Mouse (Mus musculus) lung, postnatal 0 days (tissue): ENCODE data around the gene Nfkbia. TPM values are rescaled to one million over a fixed set of nuclear protein-coding genes. Genes with fewer than 3 reads are reported as not detected.

ENCODE experiments used
- ATAC-seq: fragments of 200-750 bp; cut with Nextera tagmentation; 2 replicates; pipeline ENCODE4 v1.8.0; 2017; ENCODE audit warnings: moderate library complexity
- DNase-seq: peaks from one replicate; pipeline ENCODE4 v3.0.0-alpha.2; 2016; ENCODE audit warnings: low spot score
- H3K27ac ChIP-seq: fragments of 300-500 bp; sonication (generic); 2 replicates; pipeline ENCODE4 v1.5.1; 2014; ENCODE audit warnings: antibody characterized with exemption, mild to moderate bottlenecking, low read length, mixed read lengths
- H3K27me3 ChIP-seq: fragments of 300-500 bp; sonication (generic); replicated peaks from 2 replicates; pipeline ENCODE4 v1.6.1; 2014; ENCODE audit warnings: low read length, mixed read lengths; ENCODE audit not compliant: insufficient read depth
- H3K36me3 ChIP-seq: fragments of 300-500 bp; sonication (generic); 2 replicates; pipeline ENCODE4 v1.6.1; 2014; ENCODE audit warnings: low read length, mixed read lengths; ENCODE audit not compliant: insufficient read depth
- H3K4me1 ChIP-seq: fragments of 300-500 bp; sonication (generic); 2 replicates; pipeline ENCODE4 v1.6.1; 2014; ENCODE audit warnings: antibody characterized with exemption, low read depth, low read length, mixed read lengths; ENCODE audit not compliant: insufficient read depth
- H3K4me2 ChIP-seq: fragments of 300-500 bp; sonication (generic); replicated peaks from 2 replicates; pipeline ENCODE4 v1.6.1; 2014; ENCODE audit warnings: low read depth, mild to moderate bottlenecking, low read length, moderate library complexity, mixed read lengths
- H3K4me3 ChIP-seq: fragments of 300-500 bp; sonication (generic); 2 replicates; pipeline ENCODE4 v1.5.1; 2014; ENCODE audit warnings: low read depth, low read length
- H3K9ac ChIP-seq: fragments of 300-500 bp; sonication (generic); replicated peaks from 2 replicates; pipeline ENCODE4 v1.6.1; 2014; ENCODE audit warnings: low read depth, mild to moderate bottlenecking
- H3K9me3 ChIP-seq: fragments of 300-500 bp; sonication (generic); 2 replicates; pipeline ENCODE4 v1.6.1; 2016; ENCODE audit warnings: low read length, mixed read lengths
- CTCF ChIP-seq: IDR thresholded peaks from 2 replicates; pipeline ENCODE4 v1.5.1; 2016; ENCODE audit warnings: antibody characterized with exemption, mild to moderate bottlenecking
- EP300 ChIP-seq: IDR thresholded peaks from 2 replicates; pipeline ENCODE4 v1.6.1; 2016; ENCODE audit warnings: antibody characterized with exemption, mild to moderate bottlenecking, control low read depth
- WGBS: fragments of 180-500 bp; shearing (Covaris S2); extraction: QIAGEN DNeasy Blood & Tissue Kit; methylation state at CpG from one replicate; pipeline ENCODE4 v1.1.7; 2014; 5-methylcytosine and 5-hydroxymethylcytosine counted together
- polyA plus RNA-seq: library from polyadenylated mRNA; unstranded; fragments of >200 nt; fragmentation: Nextera tagmentation; extraction: Ambion mirVana; gene quantifications from 2 replicates; pipeline ENCODE4 v1.2.1, GENCODE M21; 2015

Nfkbia gene
- polyA plus RNA-seq, 1 experiment from 2014 or later: 184 TPM

DNA sequence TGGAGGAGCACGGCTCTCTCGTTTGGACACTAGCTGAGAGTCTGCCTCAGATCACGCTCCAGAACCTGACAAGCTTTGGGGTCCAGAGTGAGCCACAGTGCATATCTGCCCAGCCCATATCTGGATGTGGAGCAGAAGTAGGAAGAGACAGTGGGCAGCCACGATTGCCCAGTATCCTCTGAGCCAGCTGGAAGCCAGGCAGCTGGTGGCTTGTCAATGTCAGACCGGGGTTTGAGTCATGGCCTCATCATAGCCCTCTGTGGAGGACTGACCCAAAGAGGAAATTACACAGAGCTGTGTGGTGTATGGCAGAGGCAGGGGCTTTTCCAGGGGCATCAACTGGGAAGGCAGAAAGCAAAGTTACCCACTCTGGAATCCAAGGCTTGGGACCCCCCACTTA, 25.6 kb downstream of the Nfkbia start:
- Histone ChIP-seq H3K4me1 (peaks cover 39% of the 10 kb centered on the region; the same call in 1 of the 2 replicates), H3K36me3 (no peaks in the 10 kb centered on the region), H3K27ac (peak overlapping the region; percentile 86), H3K4me2 (no peak overlapping the region), H3K9me3 (no peaks in the 10 kb centered on the region), H3K27me3 (no peaks in the 10 kb centered on the region), H3K4me3 (no peak overlapping the region), H3K9ac (no peak overlapping the region)
- DNase-seq (no peak), ATAC-seq (no peak)
- WGBS: 49% methylated on average over 5 of the region's 5 CpGs
- TF ChIP-seq CTCF: no peak
- TF ChIP-seq EP300: no peak

DNA sequence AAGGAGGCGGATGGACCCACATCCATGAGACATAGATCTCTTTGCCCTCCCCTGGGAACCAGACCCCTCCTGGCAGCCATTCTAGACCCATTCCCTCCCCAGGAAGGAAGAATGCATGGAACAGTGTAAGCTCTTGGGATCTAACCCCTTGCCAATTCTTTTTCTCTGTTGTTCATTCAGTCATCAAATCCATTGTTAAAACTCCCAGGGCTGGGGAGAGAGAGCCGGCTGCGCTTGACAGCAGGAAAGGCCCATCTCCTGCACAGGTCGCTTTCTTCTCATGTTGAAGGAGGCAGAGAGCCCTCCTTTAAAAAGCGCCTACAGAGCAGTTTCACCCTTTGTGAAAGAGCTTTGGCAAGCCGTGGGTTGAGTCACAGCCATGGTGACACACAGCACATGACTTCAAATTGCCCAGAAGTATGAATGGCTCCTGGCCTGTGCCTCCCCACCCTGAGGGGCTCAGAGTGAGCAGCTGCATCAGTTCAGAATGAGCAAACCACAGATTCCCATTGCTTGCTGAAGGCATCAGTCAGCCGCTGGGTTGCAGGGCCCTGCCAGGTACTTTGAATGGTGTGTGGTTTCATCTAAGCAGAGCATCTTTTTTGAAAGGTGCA, 26.3 kb downstream of the Nfkbia start:
- no peak overlapping the region for H3K9ac ChIP-seq
- no peaks in the 10 kb centered on the region for H3K36me3 ChIP-seq
- H3K4me3 ChIP-seq: no peak overlapping the region
- TF ChIP-seq EP300: no peak
- no peak for TF ChIP-seq CTCF
- DNase-seq (peak; percentile 83), ATAC-seq (peak; percentile 47)
- no peaks in the 10 kb centered on the region for H3K9me3 ChIP-seq
- no peaks in the 10 kb centered on the region for H3K27me3 ChIP-seq
- H3K27ac ChIP-seq: peak overlapping the region; percentile 86
- H3K4me1 ChIP-seq: peaks cover 44% of the 10 kb centered on the region
- H3K4me2 ChIP-seq: no peak overlapping the region
- 43% methylated on average over 7 of the region's 7 CpGs for WGBS

DNA sequence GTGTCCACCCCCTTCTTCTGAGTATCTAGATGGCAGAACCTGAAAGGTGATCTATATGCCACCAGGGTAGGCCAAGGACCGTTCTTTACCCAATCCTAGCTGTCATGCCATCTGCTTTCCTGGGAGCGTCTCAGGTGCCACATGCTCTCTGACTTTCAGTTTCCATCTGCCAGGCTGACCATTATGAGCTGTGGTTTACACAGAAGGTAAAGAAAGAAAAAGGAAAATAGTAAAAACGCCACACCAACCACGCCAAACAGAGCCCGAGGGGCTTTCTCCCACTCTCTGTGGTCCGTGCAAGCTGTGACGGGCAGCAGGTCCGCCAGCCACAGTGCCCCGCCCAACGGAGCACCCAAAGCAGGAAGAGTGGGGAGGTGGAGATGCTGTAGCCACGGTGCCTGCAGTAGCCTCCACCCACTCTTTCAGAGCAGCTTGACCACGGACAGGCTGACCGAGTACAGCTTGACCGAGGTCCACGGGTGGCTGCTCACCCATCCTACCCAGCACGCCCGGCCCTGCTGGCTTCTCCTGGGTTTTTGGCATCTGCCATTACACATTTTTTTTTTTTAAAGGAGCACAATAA, 27.0 kb downstream of the Nfkbia start:
- Histone ChIP-seq H3K4me3 (peak overlapping the region; percentile 5; the same call in 1 of the 2 replicates), H3K27ac (peak overlapping the region; percentile 86), H3K27me3 (no peaks in the 10 kb centered on the region), H3K4me1 (peaks cover 51% of the 10 kb centered on the region), H3K36me3 (no peaks in the 10 kb centered on the region), H3K4me2 (peak overlapping the region; percentile 42), H3K9ac (0 out of 2 replicates have a peak overlapping the region, but pooled peaks have one; percentile 39), H3K9me3 (no peaks in the 10 kb centered on the region)
- ATAC-seq (peak; percentile 9; the same call in 1 of the 2 replicates), DNase-seq (peak; percentile 68)
- no peak for TF ChIP-seq CTCF
- TF ChIP-seq EP300: no peak
- WGBS: 53% methylated on average over 17 of the region's 17 CpGs

DNA sequence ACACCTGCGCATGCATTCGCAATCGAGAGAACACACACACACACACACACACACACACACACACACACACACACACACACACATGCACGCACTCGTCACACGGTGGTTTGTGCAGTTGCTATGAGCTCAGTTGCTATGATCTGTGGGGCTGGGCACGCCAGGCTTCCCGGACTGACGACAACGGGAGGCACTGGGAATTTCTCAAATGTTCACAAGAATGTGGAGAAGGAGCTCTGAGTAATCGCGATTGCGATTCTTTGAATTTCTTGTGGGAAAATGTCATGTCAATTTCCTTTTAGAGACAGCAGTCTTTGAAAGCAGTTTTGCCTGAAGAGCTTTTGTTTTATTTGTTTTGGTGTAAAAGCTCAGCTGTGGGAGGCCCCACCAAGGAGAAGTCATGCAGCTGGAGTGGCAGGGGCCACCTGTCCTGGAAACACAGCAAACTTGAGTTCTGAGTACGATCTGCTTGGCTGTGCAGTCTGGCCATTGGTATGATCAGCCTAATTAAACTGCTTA, 27.5 kb downstream of the Nfkbia start:
- peak; percentile 92 for TF ChIP-seq EP300
- TF ChIP-seq CTCF: no peak
- Histone ChIP-seq H3K27ac (peak overlapping the region; percentile 86), H3K4me2 (peak overlapping the region; percentile 42), H3K36me3 (no peaks in the 10 kb centered on the region), H3K4me1 (peaks cover 55% of the 10 kb centered on the region), H3K9ac (no peak overlapping the region), H3K4me3 (no peak overlapping the region), H3K27me3 (no peaks in the 10 kb centered on the region), H3K9me3 (no peaks in the 10 kb centered on the region)
- 32% methylated on average over 14 of the region's 14 CpGs for WGBS
- peak; percentile 73 for ATAC-seq
- DNase-seq: peak; percentile 90

DNA sequence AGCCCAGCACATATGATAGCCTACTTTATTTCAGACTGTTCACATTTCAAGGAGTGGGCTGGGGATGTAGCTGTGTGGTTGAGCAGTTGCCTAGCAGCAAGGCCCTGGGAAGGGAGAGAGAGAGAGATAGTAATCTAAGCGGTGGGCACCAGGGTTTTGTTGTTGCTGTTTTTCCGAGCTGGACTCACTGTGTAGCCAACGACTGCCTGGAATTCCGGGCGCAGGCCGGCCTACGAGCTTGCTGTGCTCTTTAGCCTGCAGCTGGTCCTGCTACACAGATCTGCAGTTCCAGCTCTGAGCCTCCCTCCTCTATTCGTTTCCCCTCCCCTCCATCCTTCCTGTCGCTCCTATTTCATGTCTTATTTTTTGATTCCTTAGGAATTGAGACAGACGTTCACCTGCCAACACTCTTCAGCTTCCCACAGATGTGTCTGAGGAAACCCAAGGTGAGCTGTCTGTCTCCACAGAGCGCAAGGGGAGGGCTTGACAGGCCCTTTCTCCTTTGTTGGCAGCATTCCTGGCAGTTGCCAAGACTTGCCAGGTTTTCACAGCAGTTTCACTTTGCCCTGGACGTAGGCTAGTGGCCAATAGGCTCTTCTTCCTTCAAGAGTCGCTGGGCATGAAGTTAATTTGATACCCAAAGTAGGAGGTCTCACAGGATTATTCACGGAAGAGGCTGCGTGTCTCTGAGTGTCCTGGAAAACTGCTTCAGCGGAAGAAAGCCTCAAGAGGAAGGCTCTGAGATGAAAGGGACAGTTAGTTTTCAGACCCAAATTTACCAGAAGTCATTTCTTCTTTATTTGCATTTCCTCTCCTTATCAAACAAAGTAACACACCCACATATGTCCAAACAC, 28.2 kb downstream of the Nfkbia start:
- H3K4me3 ChIP-seq: no peak overlapping the region
- TF ChIP-seq CTCF: no peak
- TF ChIP-seq EP300: no peak
- 12% methylated on average over 16 of the region's 16 CpGs for WGBS
- peak overlapping the region; percentile 86 for H3K27ac ChIP-seq
- no peak overlapping the region for H3K9ac ChIP-seq
- H3K4me1 ChIP-seq: peaks cover 55% of the 10 kb centered on the region
- DNase-seq (peak; percentile 80), ATAC-seq (peak; percentile 40)
- peak overlapping the region; percentile 42 for H3K4me2 ChIP-seq
- no peaks in the 10 kb centered on the region for H3K9me3 ChIP-seq
- H3K27me3 ChIP-seq: no peaks in the 10 kb centered on the region
- no peaks in the 10 kb centered on the region for H3K36me3 ChIP-seq

DNA sequence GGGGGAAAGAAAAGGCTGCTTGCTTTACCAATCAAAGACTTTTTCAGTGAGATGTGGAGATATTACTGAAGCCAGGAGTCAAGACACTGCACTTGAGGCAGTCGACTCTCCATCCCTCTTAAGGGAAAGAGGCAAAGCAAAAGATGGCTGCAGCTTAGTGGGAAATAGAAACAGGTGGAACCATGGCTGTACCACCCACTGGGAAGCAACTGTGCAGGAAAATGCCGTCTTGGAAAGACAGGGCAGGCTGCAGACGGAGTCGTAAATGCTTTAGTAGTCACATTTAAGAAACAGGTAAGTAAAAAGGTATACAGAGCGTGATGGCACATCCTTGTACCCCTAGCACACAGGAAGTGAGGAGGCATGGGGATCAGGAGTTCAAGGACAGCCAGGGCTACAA, 29.4 kb downstream of the Nfkbia start:
- DNase-seq (no peak), ATAC-seq (no peak)
- Histone ChIP-seq H3K4me1 (peaks cover 60% of the 10 kb centered on the region), H3K27ac (peak overlapping the region; percentile 73), H3K9ac (no peak overlapping the region), H3K9me3 (no peaks in the 10 kb centered on the region), H3K27me3 (no peaks in the 10 kb centered on the region), H3K36me3 (no peaks in the 10 kb centered on the region), H3K4me3 (no peak overlapping the region), H3K4me2 (no peak overlapping the region)
- 76% methylated on average over 5 of the region's 5 CpGs for whole genome bisulfite sequencing
- no peak for TF ChIP-seq CTCF
- TF ChIP-seq EP300: no peak
